Comparison of ENCODE assay signal across 10 mouse cellular contexts in genomic region chr3:95232771-95233170, GRCm38 (mm10). TPM values are rescaled to one million over a fixed set of nuclear protein-coding genes. Genes with fewer than 3 reads are reported as not detected.
DNase-seq lines count a peak whose midpoint lies in the region; ATAC-seq and TF ChIP-seq lines count a peak whose summit lies in the region.
"Had no signal": no experiment of that assay in that cellular context is flagged by ENCODE, and none has a peak within 500 bp of the region (broad histone marks: within the 10 kb centered on the region; RNA-seq: fewer than 3 reads in every experiment).

No protein-coding gene starts in this region.

- H3K36me3 ChIP-seq in liver, postnatal 0 days (replicated peaks; ENCODE audit: insufficient read depth, low read length) = peaks cover 48% of the 10 kb centered on the region
- H3K36me3 ChIP-seq in hindbrain, embryonic 14.5 days (replicated peaks; ENCODE audit: control insufficient read depth, insufficient read depth) = peaks cover 64% of the 10 kb centered on the region

- peaks cover 28% of the 10 kb centered on the region for H3K4me1 ChIP-seq in liver, postnatal 0 days (ENCODE audit: insufficient read depth)
- H3K4me1 ChIP-seq in hindbrain, embryonic 14.5 days (replicated peaks; ENCODE audit: control insufficient read depth, insufficient read depth, low read length) = peaks cover 22% of the 10 kb centered on the region

- 68% methylated on average over 7 of the region's 7 CpGs for WGBS in liver, postnatal 0 days (ENCODE audit: insufficient replicate concordance)
- WGBS in hindbrain, embryonic 14.5 days = 91% methylated on average over 7 of the region's 7 CpGs

- DNase-seq in layer of hippocampus, adult 2 months (ENCODE audit: low spot score in 2 of 2) = no peak
- no peak for DNase-seq in layer of hippocampus, postnatal 10 days (ENCODE audit: low spot score in 2 of 2)
- DNase-seq in ES-CJ7 (ENCODE audit: low read depth, low spot score) = peak; percentile 49
- DNase-seq in adrenal gland, postnatal 36 days = peak; percentile 78 to 81
- DNase-seq in liver, postnatal 0 days = no peak
- no peak for DNase-seq in c-Kit-positive CD71-positive TER-119-positive erythroid progenitor cells, embryonic 14.5 days (ENCODE audit: low spot score)
- DNase-seq in hindbrain, embryonic 14.5 days (ENCODE audit: low spot score) = no peak
- DNase-seq in T-cell, adult 2 months (ENCODE audit: low spot score) = no peak
- DNase-seq: lung, embryonic 14.5 days had no signal

- no peaks in the 10 kb centered on the region for H3K9me3 ChIP-seq in liver, postnatal 0 days (ENCODE audit: low read length)
- H3K9me3 ChIP-seq in hindbrain, embryonic 14.5 days (ENCODE audit: control insufficient read depth, low read length) = no peaks in the 10 kb centered on the region

- no peak for TF ChIP-seq CTCF in layer of hippocampus, adult 2 months (conservative IDR thresholded peaks at IDR 0.05)
- TF ChIP-seq CTCF in liver, postnatal 0 days (IDR thresholded peaks at IDR 0.05; ENCODE audit: low read depth) = no peak

- no peak overlapping the region for H3K9ac ChIP-seq in liver, postnatal 0 days (replicated peaks)
- no peak overlapping the region for H3K9ac ChIP-seq in hindbrain, embryonic 14.5 days
- H3K9ac ChIP-seq: lung, embryonic 14.5 days had no signal

- TF ChIP-seq EP300 in liver, postnatal 0 days (IDR thresholded peaks at IDR 0.05; ENCODE audit: low read depth) = no peak

- no peaks in the 10 kb centered on the region for H3K27me3 ChIP-seq in liver, postnatal 0 days (ENCODE audit: insufficient read depth, low read length)
- H3K27me3 ChIP-seq in hindbrain, embryonic 14.5 days (ENCODE audit: control insufficient read depth, insufficient read depth, low read length) = no peaks in the 10 kb centered on the region

- peak overlapping the region; percentile 100; the same call in 1 of the 2 replicates for H3K27ac ChIP-seq in layer of hippocampus, adult 2 months
- H3K27ac ChIP-seq in liver, postnatal 0 days (ENCODE audit: low read depth) = peak overlapping the region; percentile 30; the same call in 1 of the 2 replicates
- no peak overlapping the region for H3K27ac ChIP-seq in hindbrain, embryonic 14.5 days

- H3K4me3 ChIP-seq in layer of hippocampus, adult 2 months = no peak overlapping the region
- no peak overlapping the region for H3K4me3 ChIP-seq in liver, postnatal 0 days (ENCODE audit: low read depth, low read length)
- H3K4me3 ChIP-seq in hindbrain, embryonic 14.5 days (replicated peaks; ENCODE audit: low read length) = no peak overlapping the region

- no peak overlapping the region for H3K4me2 ChIP-seq in liver, postnatal 0 days (ENCODE audit: low read depth, low read length)
- no peak overlapping the region for H3K4me2 ChIP-seq in hindbrain, embryonic 14.5 days (replicated peaks)
- H3K4me2 ChIP-seq: lung, embryonic 14.5 days had no signal

- ATAC-seq in liver, postnatal 0 days = no peak
- ATAC-seq in hindbrain, embryonic 14.5 days (ENCODE audit: low FRiP score) = no peak

RNA-seq across cellular contexts. Expression of gene Mllt11, which starts 0.8 kb away (rescaled TPM):
- 100 to 1,000 TPM; 287 to 294 TPM for total RNA-seq in layer of hippocampus, adult 2 months (2021)
- total RNA-seq in layer of hippocampus, postnatal 10 days (2021) = 100 to 1,000 TPM; 621 to 626 TPM
- total RNA-seq in adrenal gland, postnatal 36 days (2021) = 10 to 100 TPM in 1 of 2 experiments, 1 to 10 TPM in 1; 6.9 to 10.9 TPM
- 2.0 and 2.3 TPM in 2 replicates for polyA plus RNA-seq in liver, postnatal 0 days (2015; fragmentation: Nextera tagmentation; extraction: Ambion mirVana)
- 560 and 570 TPM in 2 replicates for polyA plus RNA-seq in hindbrain, embryonic 14.5 days (2014; fragmentation: Nextera tagmentation; extraction: Ambion mirVana)

RNA-seq across cellular contexts. Expression of gene Cdc42se1, which starts 4.2 kb away (rescaled TPM):
- total RNA-seq in layer of hippocampus, adult 2 months (2021) = 10 to 100 TPM; 67.5 to 77.5 TPM
- total RNA-seq in layer of hippocampus, postnatal 10 days (2021) = 10 to 100 TPM; 79.8 to 80.1 TPM
- total RNA-seq in adrenal gland, postnatal 36 days (2021) = 10 to 100 TPM; 86.9 to 94.8 TPM
- 31.7 and 32.3 TPM in 2 replicates for polyA plus RNA-seq in liver, postnatal 0 days (2015; fragmentation: Nextera tagmentation; extraction: Ambion mirVana)
- polyA plus RNA-seq in hindbrain, embryonic 14.5 days (2014; fragmentation: Nextera tagmentation; extraction: Ambion mirVana) = 65.0 and 70.1 TPM in 2 replicates

RNA-seq across cellular contexts. Expression of gene Gm128, which starts 8.6 kb away (rescaled TPM):
- total RNA-seq in layer of hippocampus, adult 2 months (2021) = under 1 TPM; 0.25 to 0.54 TPM
- under 1 TPM; 0.16 to 0.18 TPM for total RNA-seq in layer of hippocampus, postnatal 10 days (2021)
- total RNA-seq in adrenal gland, postnatal 36 days (2021) = under 1 TPM; 0.17 to 0.26 TPM
- polyA plus RNA-seq in liver, postnatal 0 days (2015; fragmentation: Nextera tagmentation; extraction: Ambion mirVana) = 0.08 TPM in 1 of 2 replicates, not detected in the other
- polyA plus RNA-seq in hindbrain, embryonic 14.5 days (2014; fragmentation: Nextera tagmentation; extraction: Ambion mirVana) = 0.16 TPM in 1 of 2 replicates, not detected in the other
- total RNA-seq: gastrocnemius, adult 18-20 months had no signal

RNA-seq across cellular contexts. Expression of gene Gabpb2, which starts 15.1 kb away (rescaled TPM):
- total RNA-seq in layer of hippocampus, adult 2 months (2021) = 10 to 100 TPM; 15.4 to 20.0 TPM
- 10 to 100 TPM; 10.1 to 10.6 TPM for total RNA-seq in layer of hippocampus, postnatal 10 days (2021)
- total RNA-seq in adrenal gland, postnatal 36 days (2021) = 10 to 100 TPM; 21.3 to 22.6 TPM
- polyA plus RNA-seq in liver, postnatal 0 days (2015; fragmentation: Nextera tagmentation; extraction: Ambion mirVana) = 2.5 and 3.9 TPM in 2 replicates
- 3.0 and 3.9 TPM in 2 replicates for polyA plus RNA-seq in hindbrain, embryonic 14.5 days (2014; fragmentation: Nextera tagmentation; extraction: Ambion mirVana)

RNA-seq across cellular contexts. Expression of gene Bnipl, which starts 18.2 kb away (rescaled TPM):
- total RNA-seq in layer of hippocampus, adult 2 months (2021) = under 1 TPM; 0.37 to 0.69 TPM
- under 1 TPM in 1 of 2 experiments, not detected in 1; 0.25 TPM for total RNA-seq in layer of hippocampus, postnatal 10 days (2021)
- total RNA-seq in adrenal gland, postnatal 36 days (2021) = under 1 TPM in 1 of 2 experiments, not detected in 1; 0.89 TPM
- not detected in 2 replicates for polyA plus RNA-seq in liver, postnatal 0 days (2015; fragmentation: Nextera tagmentation; extraction: Ambion mirVana)
- polyA plus RNA-seq in hindbrain, embryonic 14.5 days (2014; fragmentation: Nextera tagmentation; extraction: Ambion mirVana) = 0.27 TPM in 1 of 2 replicates, not detected in the other
- total RNA-seq: gastrocnemius, adult 18-20 months had no signal

Comparison
In these comparisons a context has a peak if more than half of its experiments do, and no peak if none do; other contexts are left out.
1. DNase-seq: peak in ES-CJ7 (single experiment) and adrenal gland, postnatal 36 days (2 of 2); none in layer of hippocampus, adult 2 months (0 of 2), layer of hippocampus, postnatal 10 days (0 of 2), liver, postnatal 0 days (single experiment), c-Kit-positive CD71-positive TER-119-positive erythroid progenitor cells, embryonic 14.5 days (single experiment), hindbrain, embryonic 14.5 days (single experiment) and T-cell, adult 2 months (single experiment).
2. RNA of gene Mllt11, which starts 0.8 kb away (total RNA-seq): 621 to 626 TPM in layer of hippocampus, postnatal 10 days and 287 to 294 TPM in layer of hippocampus, adult 2 months; 6.9 to 10.9 TPM in adrenal gland, postnatal 36 days; every median in the first group is over 10 times any median in the second.